Mouse (Mus musculus): ENCODE data around the gene Me3. TPM values are rescaled to one million over a fixed set of nuclear protein-coding genes. Genes with fewer than 3 reads are reported as not detected.

The Me3 gene
- polyA plus RNA-seq, 1 experiment from 2014 or later, result 0.64 TPM

Other genes starting within 250 kb of the Me3 start
- gene Tmem135, start 228.2 kb upstream of the Me3 start, polyA plus RNA-seq (2016; fragmentation: Nextera tagmentation; extraction: Ambion mirVana), result 20.6 and 25.0 TPM in 2 replicates
- 13.2 and 14.8 TPM in 2 replicates for gene Fzd4, start 228.0 kb upstream of the Me3 start, polyA plus RNA-seq (2016; fragmentation: Nextera tagmentation; extraction: Ambion mirVana)
- gene Prss23, start 105.2 kb upstream of the Me3 start, polyA plus RNA-seq (2016; fragmentation: Nextera tagmentation; extraction: Ambion mirVana), result 19.2 and 19.3 TPM in 2 replicates

Measured in limb, embryonic 12.5 days (tissue).